Mouse (Mus musculus) G1E-ER4 (cell line): ENCODE measurements around the gene Cerkl. TPM values are rescaled to one million over a fixed set of nuclear protein-coding genes. Genes with fewer than 3 reads are reported as not detected.

Source experiments
- GATA1 ChIP-seq: IDR thresholded peaks from one replicate; pipeline ENCODE4 v1.8.0; 2012; ENCODE audit warnings: low read length, inconsistent platforms
- polyA plus RNA-seq: library from polyadenylated mRNA; stranded (reverse); fragments of >175 nt; gene quantifications from 2 replicates; pipeline ENCODE4 v1.2.3, GENCODE M21; 2012

Gene Cerkl
- polyA plus RNA-seq, 1 experiment = not detected

- no peak for TF ChIP-seq GATA1
Observed at GRCm38 (mm10) chr2:79368661-79369060, 87.9 kb downstream of the Cerkl start.

GRCm38 (mm10) chr2:79367451-79368450 is 88.8 kb downstream of the Cerkl start:
- TF ChIP-seq GATA1 = no peak

- TF ChIP-seq GATA1 = no peak
Observed at GRCm38 (mm10) chr2:79363920-79364319, 92.7 kb downstream of the Cerkl start.

GRCm38 (mm10) chr2:79362029-79362428 is 94.6 kb downstream of the Cerkl start:
- no peak for TF ChIP-seq GATA1

GRCm38 (mm10) chr2:79357835-79358234 is 98.8 kb downstream of the Cerkl start:
- TF ChIP-seq GATA1 = no peak

- TF ChIP-seq GATA1 = no peak
Observed at GRCm38 (mm10) chr2:79354773-79355172, 101.8 kb downstream of the Cerkl start.

GRCm38 (mm10) chr2:79352100-79352802 is 104.3 kb downstream of the Cerkl start:
- TF ChIP-seq GATA1 = no peak

GRCm38 (mm10) chr2:79351179-79352099 is 105.1 kb downstream of the Cerkl start:
- TF ChIP-seq GATA1 = no peak

GRCm38 (mm10) chr2:79343115-79343514 is 113.5 kb downstream of the Cerkl start:
- no peak for TF ChIP-seq GATA1

GRCm38 (mm10) chr2:79339003-79339402 is 117.6 kb downstream of the Cerkl start:
- TF ChIP-seq GATA1 = no peak

GRCm38 (mm10) chr2:79336141-79336540 is 120.4 kb downstream of the Cerkl start:
- no peak for TF ChIP-seq GATA1

- TF ChIP-seq GATA1 = no peak
Observed at GRCm38 (mm10) chr2:79334661-79335060, 121.9 kb downstream of the Cerkl start.

GRCm38 (mm10) chr2:79328079-79328478 is 128.5 kb downstream of the Cerkl start:
- TF ChIP-seq GATA1 = no peak

- TF ChIP-seq GATA1 = no peak
Observed at GRCm38 (mm10) chr2:79316182-79316880, 140.3 kb downstream of the Cerkl start.

GRCm38 (mm10) chr2:79315108-79315507 is 141.5 kb downstream of the Cerkl start:
- no peak for TF ChIP-seq GATA1
